Mouse (Mus musculus) gastrocnemius, adult 8-10 months (tissue): ENCODE data around the gene C5ar1. TPM values are rescaled to one million over a fixed set of nuclear protein-coding genes. Genes with fewer than 3 reads are reported as not detected.

Source experiments
- DNase-seq, 2 experiments: peaks; one replicate each; pipeline ENCODE4 v3.0.0; 2022; ENCODE audit warnings: low spot score in 2 of 2
- total RNA-seq, 4 experiments: library from RNA; stranded (reverse); gene quantifications; 2 replicates each; pipeline ENCODE4 v1.2.4; 2022

The C5ar1 gene
- total RNA-seq, 4 experiments from 2014 or later = 0.44 to 1.4 (median 0.92) TPM

- no peak for DNase-seq
These were observed 29.5 kb downstream of the C5ar1 start for GRCm38 (mm10) chr7:16229869-16230268.

GRCm38 (mm10) chr7:16221582-16222272, 37.6 kb downstream of the C5ar1 start, which contains the start of gene Dhx34:
TSS of gene Dhx34 (minus strand) at chr7:16222037.
- DNase-seq = peak; percentile 92 to 95

- DNase-seq = no peak
These were observed 45.4 kb downstream of the C5ar1 start for GRCm38 (mm10) chr7:16213986-16214385.

- DNase-seq = no peak
These were observed 46.1 kb downstream of the C5ar1 start for GRCm38 (mm10) chr7:16213196-16213595.

- no peak for DNase-seq
These were observed 48.4 kb downstream of the C5ar1 start for GRCm38 (mm10) chr7:16210862-16211365.

- no peak for DNase-seq
These were observed 50.3 kb downstream of the C5ar1 start for GRCm38 (mm10) chr7:16208781-16209665.

- DNase-seq = no peak
These were observed 51.8 kb downstream of the C5ar1 start for GRCm38 (mm10) chr7:16207496-16207895.

GRCm38 (mm10) chr7:16207076-16207475, 52.3 kb downstream of the C5ar1 start:
- DNase-seq = no peak

GRCm38 (mm10) chr7:16204791-16205190, 54.5 kb downstream of the C5ar1 start:
- no peak for DNase-seq

- DNase-seq = no peak
These were observed 55.8 kb downstream of the C5ar1 start for GRCm38 (mm10) chr7:16203505-16203903.

GRCm38 (mm10) chr7:16202756-16203504, 56.4 kb downstream of the C5ar1 start:
- no peak for DNase-seq

- no peak for DNase-seq
These were observed 58.2 kb downstream of the C5ar1 start for GRCm38 (mm10) chr7:16201136-16201535.

- no peak for DNase-seq
These were observed 60.8 kb downstream of the C5ar1 start for GRCm38 (mm10) chr7:16198540-16198939.

- DNase-seq = no peak
These were observed 62.2 kb downstream of the C5ar1 start for GRCm38 (mm10) chr7:16197166-16197565.

Other genes starting within 250 kb of the C5ar1 start
- 1 to 10 TPM; 3.7 to 6.8 (median 5.6) TPM for gene Bicra, start 211.6 kb downstream of the C5ar1 start, total RNA-seq
- gene Zfp541, start 197.7 kb downstream of the C5ar1 start, total RNA-seq = not detected
- gene Napa, start 161.1 kb downstream of the C5ar1 start, total RNA-seq = 100 to 1,000 TPM; 105 to 140 (median 115) TPM
- gene Kptn, start 139.6 kb downstream of the C5ar1 start, total RNA-seq = 10 to 100 TPM; 10.7 to 13.4 (median 11.9) TPM
- gene Slc8a2, start 129.7 kb downstream of the C5ar1 start, total RNA-seq = under 1 TPM; 0.07 to 0.19 (median 0.13) TPM
- gene Meis3, start 84.5 kb downstream of the C5ar1 start, total RNA-seq = 1 to 10 TPM in 2 of 4 experiments, under 1 TPM in 2; 0.58 to 1.5 (median 0.86) TPM
- 1 to 10 TPM; 2.5 to 5.2 (median 4.0) TPM for gene Dhx34, start 37.5 kb downstream of the C5ar1 start, total RNA-seq
- gene C5ar2, start 15.4 kb downstream of the C5ar1 start, total RNA-seq = under 1 TPM; 0.19 to 0.25 (median 0.23) TPM
- gene Inafm1, start 14.1 kb upstream of the C5ar1 start, total RNA-seq = 10 to 100 TPM; 13.6 to 19.4 (median 15.8) TPM
- gene Ccdc9, start 27.3 kb upstream of the C5ar1 start, total RNA-seq = 10 to 100 TPM; 28.4 to 37.4 (median 32.2) TPM
- gene Bbc3, start 48.9 kb upstream of the C5ar1 start, total RNA-seq = 1 to 10 TPM; 1.4 to 2.1 (median 1.5) TPM
- 10 to 100 TPM; 25.0 to 30.6 (median 26.9) TPM for gene Sae1, start 128.3 kb upstream of the C5ar1 start, total RNA-seq
- gene Zc3h4, start 141.4 kb upstream of the C5ar1 start, total RNA-seq = 10 to 100 TPM; 23.1 to 28.9 (median 26.7) TPM
- 10 to 100 TPM; 54.7 to 73.2 (median 60.1) TPM for gene Tmem160, start 193.2 kb upstream of the C5ar1 start, total RNA-seq
- not detected for gene Npas1, start 218.2 kb upstream of the C5ar1 start, total RNA-seq